Mouse (Mus musculus): ENCODE measurements at regions not wholly inside any gene's neighbourhood (a gene's known extent, or its start where the extent isn't known, plus 50 kb on each side); places are given as distances from the start of the nearest gene placed in this dataset.

GRCm38 (mm10) chr2:50519129-50519504, 222.5 kb upstream of the Mmadhc start:
- DNase-seq: no peak

GRCm38 (mm10) chr2:50518371-50519128, 221.9 kb upstream of the Mmadhc start:
- no peak for DNase-seq

GRCm38 (mm10) chr2:50513276-50513675, 216.7 kb upstream of the Mmadhc start:
- DNase-seq: no peak

DNA sequence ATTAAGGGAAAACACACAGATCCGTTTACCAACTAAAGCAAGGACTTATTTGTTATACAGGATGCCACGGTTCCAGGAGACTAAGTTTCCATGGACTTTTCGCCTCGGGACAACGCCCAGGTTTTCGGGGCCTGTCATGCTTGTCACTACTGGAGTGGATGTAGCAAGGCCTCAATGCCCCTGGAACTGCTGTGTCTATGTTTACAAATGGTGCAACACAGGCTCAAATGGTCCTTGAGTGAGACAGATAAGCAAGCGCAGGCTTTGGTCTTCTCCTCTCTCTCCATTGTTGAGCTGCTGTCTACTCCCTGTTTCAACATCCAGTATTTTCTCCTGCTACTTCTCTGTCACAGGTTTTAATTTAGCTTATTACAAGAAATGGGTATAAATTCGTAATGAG, 202.1 kb upstream of the Mmadhc start:
- DNase-seq: no peak

- DNase-seq: no peak
These were observed 199.4 kb upstream of the Mmadhc start for GRCm38 (mm10) chr2:50496057-50496433.

DNA sequence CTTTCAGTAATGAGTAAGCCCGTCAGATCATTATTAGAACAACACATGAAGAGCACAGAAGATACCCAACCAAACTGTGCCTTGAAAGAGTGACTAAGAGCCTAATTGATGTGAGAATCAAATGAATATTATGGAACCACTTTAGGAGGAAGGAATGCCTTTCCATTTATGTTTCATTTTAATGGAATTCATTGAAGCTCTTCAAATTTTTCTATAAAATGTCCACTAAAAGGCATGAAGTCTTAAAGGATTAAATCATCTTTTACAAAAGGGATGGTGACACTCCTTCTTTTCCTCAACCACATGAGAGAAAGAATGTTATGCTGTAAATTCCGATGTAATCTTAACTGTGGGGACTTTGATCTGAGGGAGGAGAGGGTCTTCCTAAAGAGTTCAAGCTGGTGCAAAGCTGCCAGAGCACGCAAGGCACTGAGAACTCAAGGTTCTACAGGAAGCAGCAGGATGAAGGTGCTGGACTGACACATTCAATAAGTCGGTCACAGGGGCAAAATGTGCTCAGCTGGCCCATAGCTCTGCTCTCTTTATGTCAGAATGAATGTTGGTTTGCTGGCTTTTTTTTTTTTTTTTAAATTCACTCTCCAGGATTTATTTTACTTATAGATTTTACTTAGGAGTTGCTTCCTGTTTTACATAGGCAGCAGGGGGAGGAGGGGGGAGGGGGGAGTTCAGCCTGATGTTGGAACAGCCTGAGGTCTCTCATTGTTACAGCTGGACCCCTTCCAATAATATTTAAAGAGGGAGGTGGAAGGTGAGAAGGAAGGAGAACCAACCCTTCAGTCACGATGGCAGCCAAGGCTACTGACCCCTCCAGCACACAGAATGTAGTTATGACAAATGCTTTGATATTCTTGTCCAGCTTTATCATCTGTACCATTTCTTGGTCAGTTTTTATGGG, 198.8 kb upstream of the Mmadhc start:
- no peak for DNase-seq

- DNase-seq: no peak
These were observed 197.2 kb upstream of the Mmadhc start for GRCm38 (mm10) chr2:50493597-50494335.

DNA sequence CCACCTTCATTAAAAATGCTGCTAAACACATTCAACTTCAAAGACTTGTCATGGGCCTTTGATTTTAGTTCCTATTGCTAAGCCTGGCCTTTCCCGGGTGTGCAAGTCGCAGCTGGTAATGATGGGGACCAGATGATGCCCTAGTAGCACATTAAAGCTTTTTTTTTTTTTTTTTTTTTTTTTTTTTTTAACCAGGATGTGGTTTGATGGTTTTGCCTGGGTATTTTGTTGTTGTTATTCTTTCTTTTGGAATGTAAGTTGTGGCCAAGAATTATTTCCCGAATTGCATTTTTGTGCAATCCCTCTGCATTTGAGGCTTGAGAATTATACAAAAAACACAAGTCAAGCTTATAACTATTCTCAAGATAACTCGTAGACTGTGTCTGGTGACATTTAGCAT, 167.2 kb upstream of the Mmadhc start:
- DNase-seq: no peak

DNA sequence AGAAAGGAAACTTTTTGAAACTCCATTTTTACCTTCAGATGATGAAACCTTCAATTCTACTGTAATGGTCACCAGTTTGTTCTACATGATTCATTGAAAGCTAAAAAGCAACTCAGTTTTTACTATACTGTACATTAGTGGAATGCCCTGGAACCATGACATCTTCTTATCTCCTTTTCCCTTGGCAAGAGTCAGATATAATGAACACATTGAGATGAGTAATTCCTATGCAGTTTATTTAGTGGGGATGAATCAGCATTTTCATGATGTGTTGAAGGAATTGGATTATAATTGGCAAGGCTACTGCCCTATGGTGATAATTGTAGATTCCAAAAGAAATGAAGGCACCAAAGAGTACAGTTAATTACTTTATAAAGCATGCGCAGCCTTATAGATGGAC, 165.8 kb upstream of the Mmadhc start:
- DNase-seq: no peak

DNA sequence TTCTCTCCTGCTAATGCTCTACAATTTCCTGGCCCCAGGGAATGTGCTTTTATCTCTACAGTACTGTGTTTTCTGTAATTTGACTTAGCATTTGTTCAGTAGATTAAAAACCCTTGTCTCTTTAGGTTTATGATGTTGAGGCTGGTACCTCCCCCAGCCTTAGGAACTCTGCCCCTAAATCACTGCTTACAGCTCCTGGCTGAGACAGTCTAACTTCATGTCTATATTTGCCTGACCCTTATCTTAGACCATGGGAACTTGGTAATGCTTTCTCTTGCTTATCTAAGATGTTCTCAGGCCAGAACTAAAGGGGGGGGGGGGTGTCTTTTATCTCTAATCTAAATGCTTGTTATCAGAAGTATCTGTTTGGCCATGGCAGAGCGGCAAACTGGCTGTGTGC, 160.1 kb upstream of the Mmadhc start:
- no peak for DNase-seq

GRCm38 (mm10) chr2:50448117-50448516, 151.5 kb upstream of the Mmadhc start:
- DNase-seq: no peak

- no peak for DNase-seq
These were observed 149.4 kb upstream of the Mmadhc start for GRCm38 (mm10) chr2:50445963-50446485.

DNA sequence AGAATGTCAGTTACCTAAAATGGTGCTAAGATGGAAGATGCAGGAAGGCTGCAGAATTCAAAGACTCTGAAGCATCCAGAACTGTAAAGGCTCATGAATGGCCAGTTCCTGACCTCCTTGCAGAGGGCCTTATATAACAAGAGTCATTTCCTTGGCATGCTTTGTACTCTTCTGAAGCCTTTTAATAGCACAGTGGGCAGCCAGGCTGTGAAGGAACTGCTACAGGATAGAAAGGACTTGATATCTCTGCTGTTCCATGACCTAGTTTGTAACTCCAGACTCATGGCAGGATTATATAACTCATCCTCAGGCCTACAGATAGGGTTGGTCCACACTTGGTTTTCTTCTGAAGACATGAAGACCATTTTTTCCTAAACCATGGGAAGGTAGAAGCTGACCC, 143.7 kb upstream of the Mmadhc start:
- no peak for DNase-seq

DNA sequence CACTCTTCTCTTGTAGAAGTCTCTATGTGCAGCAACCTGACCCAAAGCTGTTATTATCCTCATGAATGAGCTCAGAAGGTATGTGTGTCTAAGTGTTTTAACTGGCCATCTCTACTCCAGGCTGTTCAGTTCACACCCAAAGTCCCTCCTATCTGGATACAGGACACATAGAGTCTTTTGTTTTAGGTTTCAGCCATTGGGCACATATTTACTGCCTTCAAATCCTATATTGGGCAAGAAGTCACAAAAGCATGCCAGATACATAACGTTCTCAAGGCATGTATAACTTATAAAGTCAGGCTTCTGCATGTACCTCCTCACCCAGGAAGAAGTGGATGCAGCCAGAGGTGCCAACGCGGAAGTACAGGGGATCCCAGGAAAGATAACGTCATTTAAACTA, 136.6 kb upstream of the Mmadhc start:
- no peak for DNase-seq

- DNase-seq: no peak
These were observed 128.6 kb upstream of the Mmadhc start for GRCm38 (mm10) chr2:50425151-50425550.

DNA sequence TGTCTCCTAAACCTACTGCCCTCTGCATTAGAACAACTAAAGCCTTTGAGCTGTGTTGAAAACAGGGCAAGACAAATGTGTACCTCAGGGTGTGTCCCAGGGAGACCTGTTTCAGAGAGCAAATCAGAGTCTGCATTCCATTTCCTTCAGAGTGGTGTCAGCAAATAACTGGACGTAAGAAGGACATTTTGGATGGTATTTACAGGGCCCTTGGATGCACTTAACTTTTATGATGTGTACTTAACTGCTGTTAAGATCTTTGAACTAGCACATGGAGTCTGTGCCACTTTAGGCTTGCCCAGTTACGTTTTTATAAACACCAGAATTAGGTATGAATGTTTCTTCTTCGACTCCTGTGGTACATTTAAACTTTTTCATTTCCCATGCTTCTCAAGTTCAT, 123.0 kb upstream of the Mmadhc start:
- no peak for DNase-seq

GRCm38 (mm10) chr2:50417643-50418042, 121.0 kb upstream of the Mmadhc start:
- DNase-seq: no peak

DNA sequence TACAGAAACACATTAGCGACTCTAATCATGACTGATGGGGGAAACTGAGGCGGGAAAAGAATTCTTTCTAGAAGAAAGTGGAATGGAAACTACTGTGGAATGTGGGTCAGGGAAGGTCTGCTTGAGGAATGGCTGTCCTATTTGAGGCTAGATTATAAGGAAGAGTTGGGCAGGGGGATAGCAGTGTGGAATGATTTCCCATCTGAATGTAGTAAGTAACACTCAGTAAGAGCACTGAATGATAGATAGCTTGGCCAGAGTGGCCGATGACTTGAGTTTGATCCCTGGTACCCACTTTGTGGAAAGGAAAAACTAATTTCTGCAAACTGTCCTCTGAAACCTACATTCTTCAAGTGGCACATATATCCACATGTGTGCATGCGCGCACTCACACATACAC, 120.5 kb upstream of the Mmadhc start:
- no peak for DNase-seq

- DNase-seq: no peak
These were observed 119.5 kb upstream of the Mmadhc start for GRCm38 (mm10) chr2:50416056-50416455.

DNA sequence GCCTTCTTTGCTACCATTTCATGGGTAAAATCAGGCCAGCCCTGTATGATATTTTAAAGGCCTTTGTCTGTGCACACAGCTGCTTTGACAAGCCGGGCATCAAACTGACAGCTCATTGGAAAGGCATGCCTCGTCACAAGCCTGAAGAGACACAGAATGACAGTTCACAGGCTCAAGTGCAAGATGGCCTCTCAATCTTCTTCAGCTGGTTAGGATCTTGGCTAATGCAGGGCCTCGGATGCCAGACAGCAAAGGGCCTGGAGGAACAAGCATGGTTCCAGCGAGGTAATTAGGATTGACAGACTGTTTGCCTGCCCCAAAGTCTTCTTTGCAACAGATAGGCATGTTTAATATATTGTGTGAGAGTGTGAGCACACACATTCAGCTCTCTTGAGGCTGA, 109.3 kb upstream of the Mmadhc start:
- no peak for DNase-seq

- no peak for DNase-seq
These were observed 106.5 kb upstream of the Mmadhc start for GRCm38 (mm10) chr2:50403106-50403505.

GRCm38 (mm10) chr2:50398576-50398975, 102.0 kb upstream of the Mmadhc start:
- DNase-seq: no peak

Measured in liver (tissue).